Mouse (Mus musculus): ENCODE measurements at regions not wholly inside any gene's neighbourhood (a gene's known extent, or its start where the extent isn't known, plus 50 kb on each side); places are given as distances from the start of the nearest gene placed in this dataset.

DNA sequence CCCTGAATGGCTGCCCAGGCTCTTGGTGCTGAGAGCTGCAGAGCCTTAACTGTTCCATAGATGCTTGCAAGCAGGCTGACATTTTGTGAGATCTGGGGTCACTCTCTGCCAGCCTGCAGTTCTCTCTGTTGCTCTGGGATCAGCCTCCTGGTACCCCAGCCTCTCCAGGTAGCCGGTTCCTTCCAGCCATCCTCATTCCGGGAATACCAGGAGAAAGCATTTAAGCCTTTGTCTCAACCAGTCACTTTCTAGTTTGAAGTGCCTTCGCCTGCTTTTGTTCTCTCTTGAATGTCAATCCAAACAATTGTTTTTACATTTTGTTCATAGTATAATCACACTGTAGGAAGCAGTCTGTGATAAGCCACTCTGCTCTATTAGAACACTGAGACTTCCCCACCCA is 281.0 kb upstream of the Rtl1 start:
- DNase-seq (ENCODE audit: low spot score in 2 of 2): no peak

DNA sequence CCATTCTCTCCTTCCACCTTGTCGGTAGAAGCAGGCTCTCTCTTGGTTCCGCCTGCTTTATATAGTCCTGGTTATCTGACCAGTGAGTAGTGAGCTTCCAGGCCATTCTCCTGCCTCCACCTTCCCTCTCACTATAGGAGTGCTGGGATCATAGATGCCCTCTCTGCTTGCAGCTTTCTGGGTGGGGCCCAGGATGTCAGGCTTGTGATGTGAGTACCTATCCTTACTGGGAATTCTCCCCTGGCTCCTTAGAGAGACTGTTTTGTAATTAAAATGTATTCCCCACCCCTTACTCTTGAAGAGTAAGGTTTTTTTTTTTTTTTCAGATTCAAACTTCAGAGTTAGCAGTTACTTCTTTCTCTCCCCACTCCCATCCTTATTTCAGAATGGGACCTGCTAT is 291.1 kb upstream of the Rtl1 start:
- DNase-seq (ENCODE audit: low spot score in 2 of 2): no peak

DNA sequence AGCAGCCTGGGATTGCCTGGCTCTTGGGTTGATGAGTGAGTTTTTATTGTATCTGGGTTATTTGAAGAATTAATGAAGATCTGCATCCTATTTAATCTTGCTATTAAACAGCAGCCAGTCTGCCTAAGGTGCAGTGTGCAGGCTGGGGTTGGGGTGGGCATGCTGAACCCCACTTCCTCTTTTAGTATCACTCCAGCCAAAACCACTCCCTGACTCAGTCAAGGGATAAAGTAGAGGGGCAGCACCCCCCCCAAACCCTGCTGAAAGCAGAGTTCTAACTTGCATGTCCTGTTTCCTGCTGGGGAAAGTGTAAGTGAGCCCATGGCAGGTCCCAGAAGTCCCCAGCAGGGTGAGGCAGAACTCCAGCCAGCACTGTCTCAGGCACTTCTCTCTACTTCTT is 292.7 kb upstream of the Rtl1 start:
- no peak for DNase-seq (ENCODE audit: low spot score in 2 of 2)

DNA sequence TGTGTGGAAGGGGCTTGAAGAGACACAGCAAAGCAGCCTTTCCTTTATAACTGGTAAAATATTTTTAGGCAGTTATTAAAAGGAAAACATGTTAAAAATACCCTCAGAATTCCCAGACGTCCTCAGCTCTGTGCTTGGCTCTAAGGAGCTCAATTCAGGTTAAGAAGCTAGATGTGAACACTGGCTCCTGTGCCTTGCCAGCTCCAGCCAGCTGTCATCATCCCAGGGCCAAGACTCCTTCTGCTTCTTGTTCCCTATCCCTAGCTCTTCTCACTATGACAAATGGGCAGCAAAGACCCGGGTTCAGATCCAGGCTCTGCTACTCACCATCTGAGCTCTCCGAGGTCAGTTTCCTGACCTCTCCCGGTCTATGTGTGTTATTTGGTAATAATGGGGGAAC is 293.5 kb upstream of the Rtl1 start:
- DNase-seq (ENCODE audit: low spot score in 2 of 2): no peak

DNA sequence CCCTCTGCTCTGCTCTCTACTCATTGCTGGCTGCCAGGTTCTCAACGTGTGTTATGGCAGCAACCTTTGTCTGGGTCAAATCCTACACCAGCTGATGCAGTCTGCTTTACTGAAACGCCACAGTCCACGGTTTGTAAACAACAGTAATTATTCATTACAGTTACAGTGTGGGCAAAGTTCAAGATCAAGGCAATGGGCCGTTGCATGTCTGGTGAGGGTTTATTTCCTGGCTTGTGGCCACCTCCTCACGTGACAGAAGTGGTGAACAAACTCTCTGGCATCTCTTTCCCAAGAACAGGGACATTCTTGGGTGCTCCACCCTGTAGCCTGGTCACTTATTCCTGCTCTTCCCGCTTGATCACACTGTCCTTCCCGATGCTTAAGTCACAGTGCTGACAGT is 295.3 kb upstream of the Rtl1 start:
- DNase-seq (ENCODE audit: low spot score in 2 of 2): no peak

DNA sequence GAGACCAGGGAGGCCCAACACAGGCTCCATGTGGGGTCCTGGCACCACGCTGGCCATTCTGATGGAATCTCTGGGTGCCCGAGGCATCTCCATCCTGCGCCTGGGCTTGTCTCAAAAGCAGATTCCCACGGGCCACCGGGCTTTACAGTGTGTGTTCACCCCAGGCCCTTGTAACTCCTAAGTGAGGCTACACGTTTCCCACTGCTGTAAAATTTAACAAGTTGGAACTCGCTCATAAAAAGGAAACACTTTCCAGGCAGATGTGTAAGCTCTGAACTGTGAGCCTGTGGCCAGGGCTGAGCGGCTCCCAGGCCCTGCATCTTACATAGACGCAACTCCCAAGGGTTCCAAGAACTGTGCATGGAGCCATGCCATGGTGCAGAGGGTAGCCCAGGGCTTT is 296.3 kb upstream of the Rtl1 start:
- no peak for DNase-seq (ENCODE audit: low spot score in 2 of 2)

DNA sequence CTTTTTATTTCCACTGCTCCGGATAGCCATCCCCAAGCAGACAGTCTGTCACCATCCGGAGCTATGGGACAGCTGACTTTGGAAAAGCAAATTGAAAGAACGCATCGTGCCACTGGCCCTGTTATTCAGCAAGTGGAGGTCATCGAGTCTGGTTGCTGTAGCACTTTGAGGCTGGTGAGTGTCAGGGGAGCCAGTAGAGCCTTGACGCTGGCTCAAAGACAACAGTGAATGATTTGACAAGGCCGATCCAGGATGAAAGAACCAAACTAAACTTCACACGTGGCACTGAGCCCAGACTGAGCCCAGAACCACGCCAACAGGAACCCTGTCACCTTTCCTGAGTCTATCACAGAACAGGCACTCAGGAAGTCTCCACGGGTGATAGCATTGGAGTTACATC is 296.8 kb upstream of the Rtl1 start:
- DNase-seq (ENCODE audit: low spot score in 2 of 2): no peak

DNA sequence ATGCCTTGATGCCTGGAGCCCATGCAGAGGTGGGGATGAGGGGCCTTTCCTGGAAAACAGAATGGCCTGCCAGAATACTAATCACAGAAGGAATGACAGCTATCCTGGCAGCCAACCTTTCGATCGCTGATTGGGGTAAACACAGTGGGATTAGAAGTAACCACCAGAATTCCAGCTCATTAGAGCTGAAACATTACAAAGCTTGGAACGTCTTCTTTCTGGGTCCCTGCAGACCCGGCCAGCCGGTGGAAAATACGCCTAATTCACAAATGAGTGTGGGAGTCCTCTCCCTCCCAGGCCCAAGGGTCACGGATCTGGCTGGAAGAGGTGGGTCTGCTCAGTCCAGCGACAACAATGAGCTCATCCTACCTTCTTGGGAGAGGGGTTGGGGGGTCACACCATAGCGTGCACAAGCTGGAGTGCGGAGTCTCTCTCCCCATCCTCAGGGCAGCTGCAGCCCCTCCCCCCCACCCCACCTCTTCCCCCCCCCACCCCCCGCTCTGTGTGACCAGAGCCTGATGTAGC is 297.8 kb upstream of the Rtl1 start:
- DNase-seq (ENCODE audit: low spot score in 2 of 2): no peak

DNA sequence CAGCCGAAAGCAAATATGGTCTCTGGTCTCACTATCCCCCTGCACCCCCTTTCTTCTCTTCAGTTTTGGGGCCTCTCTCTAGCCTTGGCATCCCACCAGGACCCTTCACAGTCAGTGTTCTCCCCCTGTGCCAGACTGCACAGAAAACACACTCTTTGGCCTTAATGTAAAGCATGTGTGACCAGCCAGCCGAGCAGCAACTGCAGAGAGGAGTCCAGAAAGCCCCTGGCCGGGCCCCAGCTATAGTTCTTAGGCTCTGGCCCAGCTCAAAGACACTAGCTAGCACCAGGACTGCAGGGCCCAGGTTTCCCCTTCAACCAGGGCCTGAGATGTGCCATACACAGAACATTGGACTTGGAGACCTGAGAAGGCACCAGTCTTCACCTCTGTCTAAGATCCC is 299.3 kb upstream of the Rtl1 start:
- DNase-seq (ENCODE audit: low spot score in 2 of 2): no peak

DNA sequence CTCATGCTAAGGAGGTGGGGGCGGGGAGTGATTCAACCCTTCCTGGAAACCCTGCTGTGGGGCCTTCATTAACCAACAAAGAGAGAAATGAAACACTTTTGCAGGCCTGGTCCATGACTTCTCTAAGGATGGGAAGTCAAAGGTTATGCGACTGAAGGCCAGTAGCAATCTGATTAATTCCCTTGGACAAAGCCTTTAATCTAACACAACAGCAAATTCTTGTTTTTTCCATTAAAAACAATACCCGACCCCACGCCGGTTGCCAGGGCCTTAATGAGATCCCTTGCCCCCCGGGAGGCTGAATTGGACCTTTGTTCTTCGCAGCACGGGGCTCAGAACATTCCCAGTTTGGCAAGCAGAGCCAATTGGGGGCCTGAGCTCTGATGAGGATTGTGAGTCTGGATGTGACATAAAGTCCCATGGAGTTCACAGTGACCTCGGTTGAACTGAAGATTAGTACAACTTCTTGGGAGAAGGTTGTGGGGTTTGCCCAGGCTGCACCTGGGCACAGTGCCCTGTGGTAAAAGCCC is 310.9 kb upstream of the Rtl1 start:
- DNase-seq (ENCODE audit: low spot score in 2 of 2): no peak

DNA sequence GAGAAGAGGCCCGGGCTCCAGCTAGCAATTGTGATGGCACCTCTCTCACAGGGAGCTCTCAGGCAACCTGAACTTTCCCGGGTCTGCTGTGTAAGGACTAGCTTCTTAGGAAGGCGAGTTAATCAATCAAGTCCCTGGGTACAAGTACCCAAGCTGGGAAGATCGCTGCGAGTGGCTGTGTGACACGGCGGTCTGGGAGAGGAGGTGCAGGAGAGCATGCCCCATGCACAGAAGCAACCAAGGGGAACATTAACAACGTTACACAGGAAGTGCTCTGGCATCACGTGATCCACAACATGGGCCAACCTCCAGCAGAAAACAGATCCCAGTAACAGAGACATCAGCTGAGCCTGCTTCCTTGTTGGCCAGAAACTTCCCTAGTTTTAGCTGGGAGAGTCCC is 311.4 kb upstream of the Rtl1 start:
- DNase-seq (ENCODE audit: low spot score in 2 of 2): no peak

DNA sequence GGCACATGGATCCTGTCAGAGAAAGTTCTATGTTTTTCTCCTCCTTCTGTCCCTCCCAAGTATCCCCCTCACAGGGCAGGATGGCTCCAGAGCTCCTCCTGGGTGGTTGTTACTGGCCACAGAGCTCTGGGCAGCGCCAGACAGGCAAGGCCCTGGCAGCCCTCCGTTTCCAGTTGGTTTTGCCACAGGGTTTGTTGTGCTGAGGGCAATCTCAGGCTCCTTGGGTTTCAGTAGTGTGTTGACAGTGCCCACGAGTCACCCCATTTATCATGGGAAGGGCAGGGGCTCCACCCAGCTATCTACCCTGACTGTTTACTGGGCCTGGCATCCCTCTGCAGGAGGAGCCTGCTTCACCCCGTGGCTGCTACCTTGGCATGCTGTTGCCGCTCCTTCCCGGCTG is 317.6 kb upstream of the Rtl1 start:
- no peak for DNase-seq (ENCODE audit: low spot score in 2 of 2)

DNA sequence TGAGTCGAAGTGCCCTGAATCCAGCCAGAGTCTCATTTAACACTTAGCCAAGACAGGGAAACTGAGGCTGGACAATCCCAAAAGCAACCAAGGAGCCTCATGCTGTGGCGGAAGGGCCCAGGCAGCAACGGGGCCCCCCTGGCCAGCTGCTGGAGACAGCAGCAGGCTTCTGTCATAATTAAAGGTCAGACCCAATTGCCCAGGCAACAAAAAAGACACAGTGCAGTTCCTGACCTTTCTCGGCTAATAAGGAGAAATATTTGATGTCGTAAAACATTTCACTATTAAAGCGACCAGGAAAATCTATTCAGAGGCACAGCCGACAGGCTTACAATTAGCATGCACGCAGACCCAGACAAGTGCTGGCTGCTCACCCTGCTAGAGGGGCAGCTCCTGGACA is 318.8 kb upstream of the Rtl1 start:
- peak in 1 of 2 experiments; percentile 12 for DNase-seq (ENCODE audit: low spot score in 2 of 2)

DNA sequence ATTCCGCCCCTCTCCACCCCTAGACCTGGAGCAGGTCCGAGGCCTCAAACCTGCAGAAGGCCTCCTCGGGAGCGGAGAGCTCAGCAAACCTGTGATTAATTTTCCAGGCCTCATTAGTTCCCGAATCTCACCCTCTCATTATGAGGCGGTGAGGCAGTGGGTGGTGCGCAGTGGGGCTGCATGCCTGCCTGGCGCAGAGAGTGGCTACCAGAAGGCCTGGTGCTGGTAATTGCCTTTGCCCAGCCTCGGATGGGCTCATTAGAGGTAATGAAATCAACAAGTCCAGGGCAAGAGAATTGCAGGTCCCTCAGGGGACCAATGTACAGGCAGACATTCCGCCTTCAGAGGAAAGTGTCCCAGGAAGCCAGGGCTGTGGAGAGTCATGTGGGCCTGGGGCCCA is 322.0 kb upstream of the Rtl1 start:
- DNase-seq (ENCODE audit: low spot score in 2 of 2): no peak

DNA sequence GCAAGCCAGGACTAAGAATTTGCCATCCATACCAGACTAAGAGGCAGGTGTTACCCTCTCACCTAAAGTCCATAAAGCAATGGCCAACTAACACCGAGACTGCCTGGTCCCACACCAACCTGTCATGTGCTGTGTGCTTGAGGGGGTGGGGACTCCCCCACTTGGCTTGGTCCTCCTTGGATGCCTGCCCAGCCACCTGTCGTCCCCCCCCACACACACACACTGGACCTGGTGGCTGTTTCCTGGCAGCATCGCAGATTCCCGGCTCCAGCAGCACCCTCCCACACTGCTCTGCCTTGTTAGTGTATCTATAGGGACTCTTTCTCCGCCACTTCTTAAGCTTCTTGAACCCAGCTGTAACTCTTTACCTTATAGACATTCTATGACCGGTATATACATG is 325.7 kb upstream of the Rtl1 start:
- no peak for DNase-seq (ENCODE audit: low spot score in 2 of 2)

DNA sequence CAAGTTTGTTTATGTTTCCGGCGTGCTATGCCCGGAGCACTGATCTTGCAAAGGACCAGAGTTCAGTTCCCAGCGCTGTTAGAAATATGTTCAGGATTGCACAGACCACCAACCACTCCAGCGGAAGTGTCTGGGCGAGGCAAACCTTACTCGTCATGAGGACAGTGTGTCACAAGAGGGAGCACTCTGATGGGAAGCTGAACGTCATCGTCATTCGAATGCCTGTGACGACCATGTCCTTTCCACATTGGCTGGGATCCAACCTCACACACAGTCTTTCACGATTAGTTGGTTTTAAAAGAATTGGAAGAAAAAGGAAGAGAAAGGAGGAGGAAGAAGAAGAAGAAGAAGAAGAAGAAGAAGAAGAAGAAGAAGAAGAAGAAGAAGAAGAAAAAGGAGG is 326.5 kb upstream of the Rtl1 start:
- DNase-seq (ENCODE audit: low spot score in 2 of 2): no peak

DNA sequence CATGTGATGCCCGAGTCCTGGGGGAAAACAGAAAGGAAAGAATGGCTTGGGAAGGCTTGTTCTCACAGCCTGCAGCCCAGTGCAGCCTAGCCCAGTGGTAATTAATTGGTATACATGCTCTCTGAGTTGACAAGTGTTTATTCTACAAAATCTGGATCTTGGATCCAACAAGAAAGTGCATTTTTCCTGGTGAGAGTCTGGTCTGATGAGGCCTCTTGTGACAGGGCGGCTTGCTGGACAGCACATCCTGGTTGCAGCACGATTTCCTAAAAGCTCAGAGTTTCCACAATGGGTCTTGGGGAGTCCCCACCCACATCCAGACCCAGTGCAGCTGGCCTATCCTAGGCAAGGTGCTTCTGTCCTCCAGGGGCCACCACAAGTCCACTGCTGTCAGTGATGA is 332.7 kb upstream of the Dio3 start:
- no peak for DNase-seq (ENCODE audit: low spot score in 2 of 2)

DNA sequence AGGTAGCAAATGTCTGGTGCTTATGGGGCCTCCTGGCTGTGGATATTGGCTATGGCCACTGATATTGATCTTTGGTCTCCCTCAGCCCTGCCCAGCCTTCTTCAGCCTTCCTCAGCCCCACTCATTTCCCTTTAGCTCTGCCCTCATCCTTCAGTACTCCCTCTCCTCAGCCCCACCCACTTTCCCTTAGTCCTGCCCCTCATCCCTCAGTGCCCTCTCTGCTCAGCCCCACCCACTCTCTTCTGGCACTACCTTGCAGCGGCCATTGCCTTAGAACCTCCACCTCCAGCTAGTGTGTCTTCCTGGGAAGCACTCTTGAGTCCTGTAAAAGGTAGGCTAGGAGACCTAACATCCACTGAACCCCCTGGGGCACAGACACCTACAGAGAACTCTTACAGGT is 331.9 kb upstream of the Dio3 start:
- no peak for DNase-seq (ENCODE audit: low spot score in 2 of 2)

DNA sequence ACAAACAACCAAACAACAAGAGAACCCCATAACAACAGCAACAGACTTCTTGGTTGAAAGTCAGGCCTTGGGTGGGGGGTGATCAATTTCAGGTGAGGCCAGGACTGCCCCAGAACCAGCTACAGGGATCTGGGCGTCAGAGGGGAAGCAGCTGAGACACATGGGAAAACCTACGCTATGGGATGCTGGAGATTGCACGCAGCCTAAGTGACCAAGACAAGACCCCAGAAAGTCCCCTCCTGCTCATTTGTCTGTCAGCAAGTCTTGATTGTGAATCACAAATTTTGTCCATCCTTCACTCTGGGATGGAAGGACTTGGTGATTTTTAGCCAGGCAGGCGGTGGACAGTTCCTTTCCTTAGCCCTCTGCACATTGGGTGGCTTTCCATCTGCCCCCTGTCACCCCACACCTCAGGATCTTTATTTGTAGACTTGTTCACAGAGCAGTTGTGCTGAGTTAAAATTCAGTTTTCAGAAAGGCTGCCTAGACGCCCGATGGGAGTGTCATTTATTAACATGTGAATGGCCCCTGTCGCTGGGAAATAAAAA is 330.9 kb upstream of the Dio3 start:
- DNase-seq (ENCODE audit: low spot score in 2 of 2): no peak

DNA sequence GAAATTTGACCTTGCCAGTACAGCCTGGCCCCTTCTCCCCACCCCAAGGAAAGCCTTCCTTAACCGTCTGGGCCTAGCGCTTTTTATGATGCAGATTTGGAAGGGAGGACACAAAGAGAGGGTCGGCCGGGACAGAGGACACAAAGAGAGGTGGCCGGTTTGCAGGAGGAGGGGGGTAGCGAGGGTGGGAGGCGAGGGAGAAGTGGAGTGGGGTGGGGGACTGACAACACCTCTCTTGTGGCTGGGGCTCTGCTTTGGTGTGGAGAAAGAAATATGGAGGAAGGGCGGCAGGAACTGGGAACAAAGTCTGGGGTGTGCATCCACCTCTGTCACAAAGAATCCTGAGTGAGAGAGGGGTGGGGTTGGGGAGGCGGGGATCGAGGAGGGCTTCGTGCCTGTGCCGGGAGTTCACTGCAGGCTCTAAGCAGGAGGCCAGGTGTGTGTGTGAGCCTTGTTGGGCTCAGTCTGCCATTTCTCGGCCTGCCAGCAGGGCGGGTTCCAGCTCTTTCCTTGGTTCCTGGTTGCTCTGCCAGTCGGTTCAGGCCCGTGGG is 330.4 kb upstream of the Dio3 start:
- no peak for DNase-seq (ENCODE audit: low spot score in 2 of 2)

DNA sequence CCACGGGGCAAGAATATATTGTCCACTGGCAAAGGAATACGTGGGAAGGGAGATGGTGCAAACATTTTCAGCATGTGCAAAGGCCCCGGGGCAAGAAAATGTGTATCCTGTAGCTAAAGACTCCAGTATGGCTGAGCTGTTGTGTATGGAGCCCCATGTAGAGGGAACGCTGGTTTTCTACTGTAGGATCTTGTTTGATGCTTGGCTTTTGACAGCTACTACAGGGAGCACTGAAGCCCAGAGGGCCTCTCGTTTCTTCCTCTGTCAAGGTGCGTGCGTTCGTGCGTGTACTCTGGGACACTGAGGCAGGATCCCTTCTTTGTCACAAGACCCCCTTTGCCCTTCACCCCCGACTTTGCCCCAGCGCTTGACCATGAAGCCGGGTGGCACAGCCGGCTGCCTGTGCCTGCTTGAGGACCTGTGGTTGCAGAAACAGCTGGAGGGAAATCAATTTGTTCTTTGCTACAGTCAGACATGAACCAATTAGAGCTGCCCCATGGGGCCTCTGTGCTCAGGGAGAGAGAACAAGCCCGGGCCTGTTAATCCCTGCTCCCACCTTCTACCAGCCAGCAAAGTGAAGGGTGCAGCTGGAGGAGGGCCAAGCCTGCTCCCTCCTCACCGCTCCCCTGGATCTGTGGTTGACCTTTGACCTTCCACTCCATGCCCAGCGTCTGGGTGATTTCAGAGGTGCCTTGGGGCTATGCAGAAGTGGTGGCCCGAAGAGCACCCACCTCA is 329.5 kb upstream of the Dio3 start:
- no peak for DNase-seq (ENCODE audit: low spot score in 2 of 2)

DNA sequence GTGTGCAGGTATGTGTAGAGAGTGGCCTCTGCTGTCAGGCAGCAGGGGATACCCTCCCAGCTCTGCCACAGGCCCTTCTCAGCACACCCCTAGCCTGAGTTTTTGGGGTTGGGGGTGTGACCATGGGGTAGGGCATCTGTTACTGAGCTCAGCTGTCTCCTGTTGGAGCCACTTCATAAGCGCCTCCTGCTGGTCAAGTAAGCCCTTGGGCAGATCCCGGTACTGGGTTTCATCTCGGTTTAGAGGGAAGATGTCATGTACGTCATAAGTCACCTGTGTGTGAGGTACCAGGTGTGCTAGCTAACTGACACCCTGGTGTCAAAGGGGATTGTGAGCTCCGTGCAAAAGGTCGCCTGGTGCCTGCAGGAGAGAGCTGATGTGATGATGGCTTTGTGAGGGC is 328.2 kb upstream of the Dio3 start:
- DNase-seq (ENCODE audit: low spot score in 2 of 2): no peak

DNA sequence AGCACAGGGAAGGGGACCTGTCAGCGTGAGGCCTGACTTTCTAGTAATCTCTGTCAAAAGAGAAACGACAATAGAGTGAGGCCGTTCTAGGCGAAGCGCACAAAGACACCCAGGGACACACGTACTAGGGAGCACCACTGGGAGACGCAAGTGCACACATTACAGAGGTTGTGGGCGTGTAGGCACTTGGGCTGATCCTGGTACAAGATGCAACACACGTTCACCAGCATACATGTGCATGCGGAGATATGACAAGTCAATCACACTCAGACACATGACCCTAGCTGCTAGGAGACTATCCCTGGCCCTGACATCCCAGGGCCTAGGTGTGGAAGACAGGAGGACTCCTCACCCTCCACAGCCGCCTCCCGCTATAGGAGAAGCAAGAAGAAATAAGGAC is 327.4 kb upstream of the Dio3 start:
- DNase-seq (ENCODE audit: low spot score in 2 of 2): no peak

All from cerebellum, postnatal 4 days (tissue).